Mouse (Mus musculus) right cerebral cortex, adult 2 months (tissue): Measurements from ENCODE around the gene Ank3.

ENCODE experiments used
- DNase-seq, 2 experiments: peaks; one replicate each; pipeline ENCODE4 v3.0.0; 2021 to 2022; ENCODE audit warnings: low spot score in 2 of 2

The Ank3 gene

GRCm38 (mm10) chr10:69471841-69472240 is 73.3 kb downstream of the Ank3 start:
- no peak for DNase-seq

GRCm38 (mm10) chr10:69476871-69477270 is 78.3 kb downstream of the Ank3 start:
- no peak for DNase-seq

GRCm38 (mm10) chr10:69477656-69478055 is 79.1 kb downstream of the Ank3 start:
- DNase-seq = no peak

GRCm38 (mm10) chr10:69478831-69479230 is 80.3 kb downstream of the Ank3 start:
- no peak for DNase-seq

GRCm38 (mm10) chr10:69485191-69485786 is 86.7 kb downstream of the Ank3 start:
- peak in 1 of 2 experiments; percentile 30 for DNase-seq

GRCm38 (mm10) chr10:69490182-69490581 is 91.6 kb downstream of the Ank3 start:
- no peak for DNase-seq

GRCm38 (mm10) chr10:69491975-69492374 is 93.4 kb downstream of the Ank3 start:
- no peak for DNase-seq

- DNase-seq = no peak
Measured at GRCm38 (mm10) chr10:69497382-69497781, 98.8 kb downstream of the Ank3 start.

GRCm38 (mm10) chr10:69500171-69500860 is 101.7 kb downstream of the Ank3 start:
- DNase-seq = peak; percentile 60

- no peak for DNase-seq
Measured at GRCm38 (mm10) chr10:69503791-69504190, 105.2 kb downstream of the Ank3 start.

- no peak for DNase-seq
Measured at GRCm38 (mm10) chr10:69507719-69508118, 109.1 kb downstream of the Ank3 start.

GRCm38 (mm10) chr10:69510392-69510791 is 111.8 kb downstream of the Ank3 start:
- DNase-seq = peak in 1 of 2 experiments; percentile 40

- no peak for DNase-seq
Measured at GRCm38 (mm10) chr10:69511234-69511633, 112.7 kb downstream of the Ank3 start.

GRCm38 (mm10) chr10:69521977-69522376 is 123.4 kb downstream of the Ank3 start:
- DNase-seq = no peak

- DNase-seq = no peak
Measured at GRCm38 (mm10) chr10:69523202-69523601, 124.6 kb downstream of the Ank3 start.

GRCm38 (mm10) chr10:69527318-69527717 is 128.7 kb downstream of the Ank3 start:
- DNase-seq = no peak

- no peak for DNase-seq
Measured at GRCm38 (mm10) chr10:69528746-69529145, 130.2 kb downstream of the Ank3 start.

GRCm38 (mm10) chr10:69530326-69530725 is 131.8 kb downstream of the Ank3 start:
- no peak for DNase-seq

- no peak for DNase-seq
Measured at GRCm38 (mm10) chr10:69531569-69531968, 133.0 kb downstream of the Ank3 start.

GRCm38 (mm10) chr10:69532169-69532730 is 133.7 kb downstream of the Ank3 start:
- DNase-seq = no peak

GRCm38 (mm10) chr10:69533505-69534388 is 135.2 kb downstream of the Ank3 start:
- peak; percentile 70 for DNase-seq

- peak in 1 of 2 experiments; percentile 46 for DNase-seq
Measured at GRCm38 (mm10) chr10:69534716-69535115, 136.1 kb downstream of the Ank3 start.
